Mouse (Mus musculus) E14TG2a.4 (cell line): ENCODE measurements around the gene Shprh.

Experiments used
- CTCF ChIP-seq: conservative IDR thresholded peaks from 2 replicates; pipeline ENCODE4 v1.5.1; 2014; ENCODE audit warnings: low read length
- NANOG ChIP-seq: IDR thresholded peaks from 2 replicates; pipeline ENCODE4 v1.6.1; 2014; ENCODE audit warnings: borderline replicate concordance, low read length, mixed read lengths
- POU5F1 ChIP-seq: IDR thresholded peaks from 2 replicates; pipeline ENCODE4 v1.6.1; 2014; ENCODE audit warnings: low read length, borderline replicate concordance

DNA sequence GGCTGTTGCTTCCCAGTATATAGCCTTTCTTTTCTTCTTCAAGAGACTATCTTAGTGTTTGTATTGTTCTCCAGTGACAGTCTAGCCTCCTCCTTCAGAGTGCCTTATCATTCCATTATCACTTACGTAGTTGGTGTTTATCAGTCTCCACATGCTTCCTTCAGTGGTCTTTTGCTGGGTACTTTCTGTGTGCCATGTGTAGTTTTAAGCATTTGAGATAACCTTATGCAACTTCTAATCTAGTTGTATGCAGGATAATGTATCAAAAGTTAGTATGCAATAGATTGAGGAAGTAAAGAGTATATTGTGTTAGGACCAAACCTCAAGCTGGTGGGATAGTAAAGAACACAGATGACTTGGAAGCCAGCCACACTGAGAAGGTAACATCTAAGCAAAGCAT is 59.4 kb downstream of the Shprh start:
- TF ChIP-seq CTCF (no peak), POU5F1 (no peak), NANOG (no peak)
